Mouse (Mus musculus) spleen, postnatal 4 days (tissue): ENCODE data around the gene Csnk1d.

ENCODE experiments used
- DNase-seq, 2 experiments: peaks; one replicate each; pipeline ENCODE4 v3.0.0; 2022; ENCODE audit warnings: low spot score in 2 of 2

The Csnk1d gene

GRCm38 (mm10) chr11:120987608-120988007 lies 3.5 kb downstream of the Csnk1d start:
- no peak for DNase-seq

GRCm38 (mm10) chr11:120984448-120985330 lies 6.4 kb downstream of the Csnk1d start:
- no peak for DNase-seq

GRCm38 (mm10) chr11:120982459-120982858 lies 8.7 kb downstream of the Csnk1d start:
- no peak for DNase-seq

GRCm38 (mm10) chr11:120981661-120982060 lies 9.5 kb downstream of the Csnk1d start:
- no peak for DNase-seq

- DNase-seq: peak; percentile 73 to 81
Measured at GRCm38 (mm10) chr11:120980427-120981035, 10.6 kb downstream of the Csnk1d start.

- no peak for DNase-seq
Measured at GRCm38 (mm10) chr11:120979711-120980426, 11.3 kb downstream of the Csnk1d start.

GRCm38 (mm10) chr11:120973318-120973717 lies 17.8 kb downstream of the Csnk1d start:
- no peak for DNase-seq

GRCm38 (mm10) chr11:120971237-120971636 lies 19.9 kb downstream of the Csnk1d start:
- no peak for DNase-seq

GRCm38 (mm10) chr11:120969742-120970141 lies 21.4 kb downstream of the Csnk1d start:
- DNase-seq: no peak

GRCm38 (mm10) chr11:120965587-120965986 lies 25.5 kb downstream of the Csnk1d start:
- DNase-seq: no peak

GRCm38 (mm10) chr11:120964195-120965157 lies 26.7 kb downstream of the Csnk1d start:
- no peak for DNase-seq

GRCm38 (mm10) chr11:120962909-120963308 lies 28.2 kb downstream of the Csnk1d start:
- no peak for DNase-seq

- no peak for DNase-seq
Measured at GRCm38 (mm10) chr11:120962050-120962771, 28.9 kb downstream of the Csnk1d start.

- DNase-seq: no peak
Measured at GRCm38 (mm10) chr11:120961594-120961993, 29.5 kb downstream of the Csnk1d start.

GRCm38 (mm10) chr11:120960248-120960647 lies 30.9 kb downstream of the Csnk1d start:
- no peak for DNase-seq

- no peak for DNase-seq
Measured at GRCm38 (mm10) chr11:120959564-120959963, 31.6 kb downstream of the Csnk1d start.

- DNase-seq: no peak
Measured at GRCm38 (mm10) chr11:120959066-120959465, 32.1 kb downstream of the Csnk1d start.

GRCm38 (mm10) chr11:120957731-120958257 lies 33.3 kb downstream of the Csnk1d start:
- DNase-seq: peak in 1 of 2 experiments; percentile 33

- no peak for DNase-seq
Measured at GRCm38 (mm10) chr11:120957052-120957451, 34.1 kb downstream of the Csnk1d start.

GRCm38 (mm10) chr11:120955701-120956100 lies 35.4 kb downstream of the Csnk1d start:
- no peak for DNase-seq
